Mouse (Mus musculus) midbrain, embryonic 13.5 days (tissue): ENCODE data around the gene Gm10663. TPM values are rescaled to one million over a fixed set of nuclear protein-coding genes. Genes with fewer than 3 reads are reported as not detected.

ENCODE experiments used
- microRNA-seq: library from miRNA; unstranded; fragments of <30 nt; microRNA quantifications from one replicate; pipeline ENCODE4, GENCODE M21; 2016
- polyA plus RNA-seq: library from polyadenylated mRNA; unstranded; fragments of >200 nt; fragmentation: Nextera tagmentation; extraction: Ambion mirVana; gene quantifications from 2 replicates; pipeline ENCODE4 v1.2.1, GENCODE M21; 2015

The Gm10663 gene
- polyA plus RNA-seq, 1 experiment from 2014 or later, result not detected

Small RNAs within 50 kb of the gene (microRNA-seq; reads per million reads assigned to microRNA genes)
- gene Gm24333, result not detected

Other genes with a start within 250 kb of the Gm10663 start
- gene Klhl2, start 225.0 kb upstream of the Gm10663 start, polyA plus RNA-seq, result 17.2 and 20.7 TPM in 2 replicates
- 20.8 and 21.4 TPM in 2 replicates for gene Tmem192, start 127.8 kb upstream of the Gm10663 start, polyA plus RNA-seq
- gene Trim75, start 87.2 kb upstream of the Gm10663 start, polyA plus RNA-seq, result not detected in 2 replicates
- not detected in 2 replicates for gene Trim61, start 56.5 kb upstream of the Gm10663 start, polyA plus RNA-seq
- gene Trim60, start 56.4 kb upstream of the Gm10663 start, polyA plus RNA-seq, result not detected in 2 replicates
- gene Apela, start 37.7 kb upstream of the Gm10663 start, polyA plus RNA-seq, result 1.3 and 1.7 TPM in 2 replicates
- not detected in 2 replicates for gene BC030870, start 54.5 kb downstream of the Gm10663 start, polyA plus RNA-seq